Mouse (Mus musculus) bone marrow, adult 2 months (tissue): ENCODE measurements around the gene Slc24a4. TPM values are rescaled to one million over a fixed set of nuclear protein-coding genes. Genes with fewer than 3 reads are reported as not detected.

ENCODE experiments used
- H3K27ac ChIP-seq: fragments of 200-500 bp; 2 replicates; pipeline ENCODE4 v1.5.1; 2012; ENCODE audit warnings: low read depth, mild to moderate bottlenecking, control low read depth, inconsistent platforms, low read length; ENCODE audit not compliant: control insufficient read depth, poor library complexity, insufficient read depth
- H3K4me1 ChIP-seq: fragments of 200-500 bp; 2 replicates; pipeline ENCODE4 v1.6.1; 2011; ENCODE audit warnings: low read length; ENCODE audit not compliant: control insufficient read depth, insufficient read depth
- H3K4me3 ChIP-seq: fragments of 200-500 bp; replicated peaks from 2 replicates; pipeline ENCODE3; 2011; ENCODE audit warnings: mild to moderate bottlenecking, low read depth, low read length, control low read depth; ENCODE audit not compliant: control insufficient read depth
- CTCF ChIP-seq: fragments of 200-500 bp; IDR thresholded peaks from 2 replicates; pipeline ENCODE4 v1.5.1; 2011; ENCODE audit warnings: low read length, control low read depth; ENCODE audit not compliant: control insufficient read depth, insufficient read depth
- POLR2A ChIP-seq: fragments of 200-500 bp; IDR thresholded peaks from 2 replicates; pipeline ENCODE4 v1.6.1; 2011; ENCODE audit warnings: low read depth, mild to moderate bottlenecking, control low read depth, low read length, borderline replicate concordance; ENCODE audit not compliant: control insufficient read depth
- WGBS: fragments of 180-500 bp; shearing (Covaris S2); methylation state at CpG from one replicate; pipeline ENCODE4 v1.1.7; 2018; 5-methylcytosine and 5-hydroxymethylcytosine counted together
- polyA plus RNA-seq: library from polyadenylated mRNA; stranded (reverse); fragments of >200 nt; gene quantifications from 2 replicates; pipeline ENCODE4 v1.2.4, GENCODE M21; 2011; ENCODE audit warnings: low replicate concordance; ENCODE audit not compliant: missing spikeins, insufficient read depth, insufficient read length

Gene Slc24a4
- polyA plus RNA-seq, 1 experiment = not detected

DNA sequence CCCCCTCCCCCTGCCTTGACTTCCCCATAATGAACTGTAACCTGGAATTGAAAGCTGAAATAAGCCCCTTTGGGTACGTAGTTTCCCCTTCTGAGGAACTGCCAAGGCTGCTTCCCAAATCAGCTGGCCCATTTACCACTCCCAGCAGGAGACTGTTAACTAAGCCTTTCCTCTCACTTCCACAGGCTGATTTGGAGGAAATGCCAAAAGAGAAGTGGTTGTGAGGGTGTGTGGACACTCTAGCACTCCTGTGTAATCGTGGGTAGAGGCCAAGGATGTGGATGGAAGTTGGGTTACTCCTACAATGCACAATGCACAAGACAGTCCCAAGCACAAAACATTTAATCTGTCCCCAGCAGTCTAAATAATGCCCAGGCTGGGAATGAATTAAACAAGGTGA lies 153.6 kb downstream of the Slc24a4 start:
- 20% methylated on average over 2 of the region's 2 CpGs for WGBS
- peaks cover 4% of the 10 kb centered on the region for H3K4me1 ChIP-seq
- no peak for TF ChIP-seq POLR2A
- no peak for TF ChIP-seq CTCF
- peak overlapping the region; percentile 95; the same call in 1 of the 2 replicates for H3K27ac ChIP-seq
- no peak overlapping the region for H3K4me3 ChIP-seq

DNA sequence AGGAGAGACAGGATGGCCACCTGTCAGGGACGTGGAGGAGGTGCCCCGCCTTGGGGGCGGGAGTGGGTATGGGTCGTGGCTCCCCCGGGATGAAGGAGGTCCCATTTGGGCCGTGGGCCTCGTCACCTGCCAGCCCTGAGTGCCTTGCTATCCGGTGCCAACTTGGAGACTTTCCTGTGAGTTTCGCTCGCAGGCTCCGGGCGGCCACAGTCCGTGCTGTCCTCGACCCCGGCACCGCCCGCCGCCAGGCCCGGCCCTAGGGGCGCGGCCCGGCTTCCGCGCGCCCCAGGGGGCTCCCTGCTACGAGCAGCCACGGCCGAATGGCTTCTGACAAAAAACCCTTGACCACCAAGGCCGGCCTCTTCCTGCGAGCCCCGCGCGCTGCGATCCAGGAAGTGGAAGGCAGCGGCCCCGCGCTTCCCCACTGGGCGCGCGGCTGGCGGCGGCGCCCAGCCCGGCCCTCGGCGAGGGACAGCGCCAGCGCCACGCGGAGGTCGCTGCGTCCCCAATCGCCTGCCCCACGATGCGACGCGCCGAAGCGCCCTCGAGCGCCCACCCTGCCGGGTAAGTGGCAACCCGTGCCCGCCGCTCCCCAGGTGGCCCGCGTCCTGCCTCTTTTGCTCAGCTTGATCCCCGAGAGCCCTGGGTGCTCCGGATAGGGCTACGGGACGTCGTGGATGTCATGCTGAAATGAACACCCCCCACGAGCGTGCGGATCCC lies 154.4 kb downstream of the Slc24a4 start, which contains the start of gene Rin3:
TSS of gene Rin3 (plus strand) at position 286 of the 720 bp plus-strand sequence.
- Histone ChIP-seq H3K27ac (peak within 1 kb of the TSS; percentile 95), H3K4me3 (peak within 1 kb of the TSS; percentile 97), H3K4me1 (peaks cover 4% of the 10 kb centered on the region)
- under 1% methylated on average over 75 of the region's 75 CpGs for WGBS
- TF ChIP-seq POLR2A (peak; percentile 65; the same call in 1 of the 2 replicates), CTCF (no peak)

DNA sequence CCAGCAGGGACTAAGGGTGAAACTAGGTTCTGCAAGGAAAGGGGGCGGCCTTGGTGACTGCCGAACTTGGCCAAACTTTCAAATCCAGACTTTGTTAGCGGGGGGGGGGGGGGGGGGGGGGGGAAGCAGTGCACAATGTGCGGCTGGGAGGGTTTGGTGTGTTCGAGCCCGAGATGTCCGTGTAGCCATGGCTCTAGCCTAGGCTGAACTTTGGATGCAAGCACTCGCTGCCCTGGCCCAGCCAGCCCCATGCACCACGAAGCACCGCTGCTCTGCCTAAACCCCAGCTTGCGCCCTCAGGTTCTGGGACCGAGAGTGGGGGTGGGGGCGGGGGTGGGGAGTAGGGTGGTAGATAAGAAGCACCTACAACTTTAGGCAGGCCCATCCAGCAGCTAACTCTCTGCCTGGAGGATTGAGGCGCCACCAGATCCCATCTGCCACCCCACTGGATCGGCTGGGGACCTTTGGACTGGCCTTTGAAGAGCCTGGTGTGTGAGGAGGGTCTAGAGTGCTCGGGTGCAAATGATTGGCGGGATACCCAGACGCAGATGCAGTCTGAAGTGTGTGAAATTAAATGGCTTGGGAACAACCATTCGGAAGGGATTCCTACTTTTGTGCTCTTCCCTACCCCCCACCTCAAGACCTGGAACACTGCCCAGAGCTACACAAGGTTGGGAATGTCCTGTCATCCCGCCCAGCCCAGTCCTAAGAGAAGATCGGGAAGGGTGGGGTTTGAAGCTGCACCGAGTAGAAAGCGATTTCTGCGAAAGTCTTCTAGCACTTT lies 155.1 kb downstream of the Slc24a4 start:
- WGBS = 14% methylated on average over 23 of the region's 24 CpGs
- TF ChIP-seq POLR2A (no peak), CTCF (no peak)
- peak overlapping the region; percentile 95 for H3K27ac ChIP-seq
- peak overlapping the region; percentile 97 for H3K4me3 ChIP-seq
- H3K4me1 ChIP-seq = peaks cover 4% of the 10 kb centered on the region

DNA sequence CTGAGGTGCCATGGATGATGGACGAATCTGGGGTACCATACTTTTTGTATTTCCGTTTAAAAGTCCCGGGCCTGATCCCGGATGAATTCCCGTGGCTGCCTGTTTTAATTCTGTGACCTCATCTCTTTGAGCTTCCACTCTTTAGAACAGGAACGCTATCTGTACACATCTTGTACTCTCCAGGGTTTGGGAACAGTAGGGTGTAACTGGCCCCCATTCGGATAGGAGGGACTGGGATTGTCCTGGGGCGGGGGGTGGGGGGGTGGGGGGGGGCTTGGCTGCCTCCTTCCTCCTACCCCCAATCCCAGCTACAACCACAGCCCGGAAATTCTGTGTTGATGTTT lies 155.7 kb downstream of the Slc24a4 start:
- no peak for TF ChIP-seq CTCF
- TF ChIP-seq POLR2A = no peak
- Histone ChIP-seq H3K4me1 (peaks cover 4% of the 10 kb centered on the region), H3K4me3 (peak overlapping the region; percentile 97), H3K27ac (no peak overlapping the region)
- WGBS = 42% methylated on average over 9 of the region's 9 CpGs

DNA sequence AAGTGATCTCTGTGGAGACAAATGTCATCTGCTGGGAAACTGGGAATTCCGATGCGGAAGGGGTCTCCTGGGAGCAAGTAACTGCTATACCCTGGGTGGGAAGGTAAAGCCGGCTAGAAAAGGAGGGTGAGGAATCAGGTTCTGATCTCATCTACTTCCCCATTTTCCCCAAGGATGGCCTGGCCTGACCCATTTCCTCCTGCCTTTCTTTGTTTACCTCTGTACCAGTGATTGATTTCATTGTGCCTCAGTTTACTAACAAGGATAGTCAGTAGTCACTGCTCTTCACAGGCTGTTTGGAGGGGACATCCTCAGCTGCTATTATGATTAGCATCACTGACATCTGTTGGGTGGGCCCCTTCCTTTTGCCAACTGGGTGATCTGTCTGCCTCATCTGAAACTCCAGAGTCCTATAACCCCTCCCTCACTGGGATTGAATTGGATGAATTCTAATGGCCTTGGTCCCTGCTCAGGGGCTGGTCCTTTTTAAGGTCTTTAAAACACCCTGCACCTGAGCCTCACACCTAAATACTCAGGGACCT lies 156.2 kb downstream of the Slc24a4 start:
- 59% methylated on average over 3 of the region's 3 CpGs for WGBS
- peak overlapping the region; percentile 12 for H3K4me3 ChIP-seq
- peaks cover 4% of the 10 kb centered on the region for H3K4me1 ChIP-seq
- TF ChIP-seq POLR2A = no peak
- TF ChIP-seq CTCF = no peak
- no peak overlapping the region for H3K27ac ChIP-seq

DNA sequence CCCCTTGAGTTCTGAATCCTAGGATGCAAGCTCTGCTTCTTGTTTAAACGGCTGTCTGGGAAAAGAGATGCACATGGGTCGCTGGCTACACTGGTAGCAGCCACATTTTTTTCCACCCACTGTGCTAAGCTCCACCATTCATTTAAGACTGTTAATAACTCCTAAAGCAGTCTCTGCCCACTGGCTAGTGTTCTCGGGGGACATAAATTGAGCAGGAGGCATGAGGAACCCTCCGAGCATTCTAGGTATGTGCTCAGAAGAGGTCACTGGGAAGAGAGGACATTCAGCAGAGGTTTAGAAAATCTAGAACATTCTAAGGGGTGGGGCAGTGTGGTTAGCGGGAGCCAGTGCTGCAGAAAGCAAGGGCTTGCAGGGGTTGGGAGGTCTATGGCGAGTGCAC lies 156.8 kb downstream of the Slc24a4 start:
- no peak overlapping the region for H3K27ac ChIP-seq
- H3K4me3 ChIP-seq = no peak overlapping the region
- TF ChIP-seq POLR2A = no peak
- TF ChIP-seq CTCF = no peak
- WGBS = 63% methylated on average over 6 of the region's 6 CpGs
- peaks cover 6% of the 10 kb centered on the region for H3K4me1 ChIP-seq

DNA sequence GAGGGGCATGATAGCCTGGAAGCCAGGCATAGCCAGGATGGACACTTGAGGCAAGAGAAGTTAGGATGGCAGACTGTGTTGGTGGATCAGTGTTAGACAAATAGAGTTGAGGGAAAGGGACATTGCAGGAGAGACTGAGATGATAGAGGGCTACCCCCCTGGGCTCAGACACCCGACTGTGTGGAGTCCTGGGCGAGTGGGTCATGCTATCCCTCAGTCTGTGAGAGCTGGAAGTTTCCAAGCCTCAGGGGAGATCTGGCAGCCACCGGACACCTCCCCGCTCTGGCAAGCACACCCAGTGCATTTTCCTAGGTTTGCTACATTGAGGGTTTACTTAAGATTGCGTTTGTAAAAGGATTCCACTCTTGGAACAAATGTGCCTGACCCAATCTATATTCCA lies 157.2 kb downstream of the Slc24a4 start:
- peaks cover 8% of the 10 kb centered on the region for H3K4me1 ChIP-seq
- 67% methylated on average over 5 of the region's 5 CpGs for WGBS
- H3K27ac ChIP-seq = no peak overlapping the region
- no peak overlapping the region for H3K4me3 ChIP-seq
- TF ChIP-seq CTCF (no peak), POLR2A (no peak)
